ENCODE assay signal across 10 mouse cellular contexts in genomic region chr2:136059029-136059669, GRCm38 (mm10). TPM values are rescaled to one million over a fixed set of nuclear protein-coding genes. Genes with fewer than 3 reads are reported as not detected.
DNase-seq lines count a peak whose midpoint lies in the region; ATAC-seq and TF ChIP-seq lines count a peak whose summit lies in the region.
"Had no signal": no experiment of that assay in that cellular context is flagged by ENCODE, and none has a peak within 500 bp of the region (broad histone marks: within the 10 kb centered on the region; RNA-seq: fewer than 3 reads in every experiment).

No protein-coding gene starts in this region.

- TF ChIP-seq POLR2A in testis, adult 2 months (IDR thresholded peaks at IDR 0.05; ENCODE audit: control insufficient read depth, low read depth, low read length) = no peak

- no peak overlapping the region for H3K9ac ChIP-seq in limb, embryonic 11.5 days (ENCODE audit: low read length)
- H3K9ac ChIP-seq: liver, embryonic 15.5 days had no signal

- H3K4me3 ChIP-seq in testis, adult 2 months (ENCODE audit: control insufficient read depth, low read depth, low read length) = peak overlapping the region; percentile 56
- peak overlapping the region; percentile 33 for H3K4me3 ChIP-seq in limb, embryonic 11.5 days (ENCODE audit: low read depth, low read length)
- H3K4me3 ChIP-seq: liver, embryonic 15.5 days had no signal

- no peak for TF ChIP-seq CTCF in testis, adult 2 months (IDR thresholded peaks at IDR 0.05; ENCODE audit: control insufficient read depth, insufficient read depth, insufficient replicate concordance, low read depth, low read length)

- peak overlapping the region; percentile 55 for H3K4me2 ChIP-seq in limb, embryonic 11.5 days (ENCODE audit: low read depth, severe bottlenecking)
- H3K4me2 ChIP-seq: liver, embryonic 15.5 days had no signal

- no peaks in the 10 kb centered on the region for H3K9me3 ChIP-seq in limb, embryonic 11.5 days (ENCODE audit: control insufficient read depth, low read length)
- H3K9me3 ChIP-seq: liver, embryonic 15.5 days had no signal

- H3K4me1 ChIP-seq in testis, adult 2 months (ENCODE audit: control insufficient read depth, insufficient read depth, low read length) = peaks cover 14% of the 10 kb centered on the region
- peaks cover 11% of the 10 kb centered on the region for H3K4me1 ChIP-seq in limb, embryonic 11.5 days (ENCODE audit: control insufficient read depth, insufficient read depth, low read length)
- H3K4me1 ChIP-seq: liver, embryonic 15.5 days had no signal

- ATAC-seq in limb, embryonic 11.5 days (ENCODE audit: insufficient number of reproducible peaks, low FRiP score, low TSS enrichment, low read depth) = peak; percentile 28; the same call in 1 of the 2 replicates

- H3K36me3 ChIP-seq in testis, adult 2 months (ENCODE audit: control insufficient read depth, insufficient read depth, low read length) = no peaks in the 10 kb centered on the region
- no peaks in the 10 kb centered on the region for H3K36me3 ChIP-seq in limb, embryonic 11.5 days (ENCODE audit: control insufficient read depth, insufficient read depth, low read length)
- H3K36me3 ChIP-seq: liver, embryonic 15.5 days had no signal

- intact Hi-C loops in heart, postnatal 36 days (cut with DNase I) = no loop called here
- intact Hi-C loops in gastrocnemius, postnatal 14 days (cut with DNase I; ENCODE audit: low total_unique reads) = no loop called here

- 1% methylated on average over 37 of the region's 37 CpGs for WGBS in limb, embryonic 11.5 days

- no peak overlapping the region for H3K27ac ChIP-seq in testis, adult 2 months (ENCODE audit: control insufficient read depth, insufficient read depth, low read depth, low read length)
- no peak overlapping the region for H3K27ac ChIP-seq in limb, embryonic 11.5 days (replicated peaks; ENCODE audit: low read depth, low read length)
- H3K27ac ChIP-seq: liver, embryonic 15.5 days had no signal

- peak; percentile 85 for DNase-seq in heart, adult 11 months
- no peak for DNase-seq in heart, postnatal 36 days
- DNase-seq in testis, postnatal 14 days (ENCODE audit: low spot score) = no peak
- DNase-seq in limb, embryonic 11.5 days (ENCODE audit: low spot score) = peak; percentile 52
- no peak for DNase-seq in adrenal gland, postnatal 36 days
- no peak for DNase-seq in gastrocnemius, postnatal 14 days
- DNase-seq in layer of hippocampus, postnatal 14 days (ENCODE audit: low spot score in 2 of 2) = no peak

- H3K27me3 ChIP-seq in testis, adult 2 months (ENCODE audit: control insufficient read depth, insufficient read depth, low read length) = no peaks in the 10 kb centered on the region
- H3K27me3 ChIP-seq in limb, embryonic 11.5 days (ENCODE audit: control insufficient read depth, insufficient read depth, low read length) = peaks cover 31% of the 10 kb centered on the region

RNA-seq across cellular contexts. Expression of gene Lamp5, which starts 7.1 kb away (rescaled TPM):
- total RNA-seq in heart, postnatal 36 days (2021) = not detected
- polyA plus RNA-seq in testis, adult 2 months (2012; rRNA removed) = 2.2 and 2.7 TPM in 2 replicates
- 0.24 TPM in 1 of 2 replicates, not detected in the other for polyA plus RNA-seq in limb, embryonic 11.5 days (2014; fragmentation: Nextera tagmentation; extraction: Ambion mirVana)
- total RNA-seq in adrenal gland, postnatal 36 days (2021) = not detected
- total RNA-seq in gastrocnemius, postnatal 14 days (2021) = not detected
- total RNA-seq in layer of hippocampus, postnatal 14 days (2021) = 10 to 100 TPM; 20.6 to 25.9 TPM
- polyA plus RNA-seq: heart, embryonic 16.5 days; liver, embryonic 15.5 days had no signal

Comparison
In these comparisons a context has a peak if more than half of its experiments do, and no peak if none do; other contexts are left out.
1. DNase-seq: peak in heart, adult 11 months (single experiment) and limb, embryonic 11.5 days (single experiment); none in heart, postnatal 36 days (0 of 2), testis, postnatal 14 days (single experiment), adrenal gland, postnatal 36 days (0 of 2), gastrocnemius, postnatal 14 days (single experiment) and layer of hippocampus, postnatal 14 days (0 of 2).
2. RNA of gene Lamp5, which starts 7.1 kb away (total RNA-seq): 20.6 to 25.9 TPM in layer of hippocampus, postnatal 14 days; not detected in gastrocnemius, postnatal 14 days, not detected in heart, postnatal 36 days and not detected in adrenal gland, postnatal 36 days; every median in the first group is over 10 times any median in the second.